Mouse (Mus musculus) heart, adult 10 weeks (tissue): ENCODE measurements around the gene Srsf7. TPM values are rescaled to one million over a fixed set of nuclear protein-coding genes. Genes with fewer than 3 reads are reported as not detected.

ENCODE experiments used
- polyA plus RNA-seq: library from polyadenylated mRNA; stranded (reverse); fragments of 350-450 nt; fragmentation: Illumina TruSeq; extraction: RNeasy Lipid Tissue Mini Kit (QIAGEN cat#74804); gene quantifications from one replicate; pipeline ENCODE4 v1.2.3, GENCODE M21; 2014; ENCODE audit warnings: low read depth, low replicate concordance

The Srsf7 gene
- 73.3 TPM for polyA plus RNA-seq

DNA sequence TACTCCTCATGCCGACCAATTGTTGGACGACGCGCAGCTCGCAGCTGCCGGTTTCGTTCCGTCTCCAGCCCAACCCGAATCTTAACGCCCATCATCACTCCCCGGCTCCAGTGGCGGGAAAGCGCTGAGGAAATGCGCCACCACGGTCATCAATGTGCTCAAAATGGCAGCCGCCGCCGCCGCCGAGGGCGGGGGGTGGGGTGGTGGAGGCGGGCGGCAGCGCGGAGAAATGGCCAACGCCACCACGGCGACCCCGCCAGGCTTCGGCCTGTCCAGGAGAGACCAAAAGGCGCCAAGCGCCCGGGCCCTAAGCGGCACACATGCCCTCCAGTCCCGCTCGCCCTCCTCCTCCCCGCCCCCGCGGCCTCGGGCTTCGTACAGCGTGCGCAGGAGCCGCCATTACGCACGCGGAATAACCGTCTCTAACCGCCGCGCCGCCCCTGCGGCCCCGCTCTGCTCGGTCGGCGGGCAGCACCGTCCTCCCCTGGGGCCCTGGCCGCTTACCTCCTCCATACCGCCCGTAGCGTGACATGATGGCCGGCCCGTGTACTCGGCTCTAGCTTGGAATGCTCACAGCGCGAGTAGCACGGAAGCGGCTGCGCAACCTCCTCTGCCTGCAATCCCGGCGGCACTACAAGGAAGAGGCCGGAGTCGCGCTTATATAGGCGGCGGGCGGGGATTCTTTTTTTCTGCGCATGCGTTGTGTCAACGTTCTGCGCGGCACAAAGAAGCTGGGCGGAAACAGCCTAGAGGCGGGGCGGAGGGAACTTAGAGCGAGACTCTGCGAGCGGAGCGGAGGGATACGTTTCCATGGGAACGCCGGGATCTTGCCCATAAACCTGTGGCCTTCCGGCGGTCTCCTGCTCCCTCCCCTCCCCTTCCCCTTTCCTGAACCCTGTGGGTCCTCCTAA lies at the start of gene Srsf7, which contains the start of gene Ttc39d:
Srsf7 (minus strand) TSS at position 637 of the 911 bp plus-strand sequence.
Ttc39d (plus strand) TSS at position 790 of the 911 bp plus-strand sequence.

DNA sequence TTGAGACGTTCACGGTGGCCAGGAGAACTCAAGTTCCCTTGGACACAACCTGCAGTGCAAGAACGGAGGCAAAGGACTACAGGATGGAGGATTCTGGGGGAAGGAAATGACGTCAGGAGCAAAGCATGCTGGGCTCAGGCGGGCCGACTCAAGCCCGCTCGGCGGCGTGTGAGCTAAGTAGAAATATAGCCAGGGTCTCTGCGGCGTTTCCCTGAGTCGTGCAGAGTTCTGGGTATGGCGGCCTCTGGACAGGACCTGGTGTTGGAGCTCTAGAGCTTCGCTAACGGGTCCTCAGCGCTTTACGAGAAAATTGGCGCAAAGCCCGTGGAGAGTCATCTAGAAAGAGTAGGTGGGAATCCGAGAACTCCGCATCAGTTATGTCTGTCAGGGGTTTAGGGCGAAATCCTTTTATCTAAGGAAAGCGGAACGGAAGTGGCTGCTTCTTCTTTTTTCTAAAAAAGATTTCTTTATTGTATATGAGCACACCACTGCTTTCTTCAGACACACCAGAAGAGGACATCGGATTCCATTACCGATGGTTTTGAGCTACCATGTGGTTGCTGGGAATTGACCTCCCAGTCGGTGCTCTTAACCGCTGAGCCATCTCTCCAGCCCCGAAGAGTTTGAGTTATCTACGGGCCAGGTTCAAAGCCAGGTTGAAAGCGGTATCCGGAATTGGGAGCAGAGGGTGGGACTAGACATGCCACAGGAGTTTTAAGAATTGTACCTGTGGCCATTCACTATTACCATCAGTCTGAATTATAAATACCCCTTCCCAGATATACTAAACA lies 17.4 kb upstream of the Srsf7 start, which contains the start of gene Gemin6:
Gemin6 (plus strand) TSS at position 116 of the 791 bp plus-strand sequence.

Other genes starting within 250 kb of the Srsf7 start
- 20.2 TPM for gene Hnrnpll, start 145.0 kb downstream of the Srsf7 start, polyA plus RNA-seq
- 28.0 TPM for gene Galm, start 79.8 kb downstream of the Srsf7 start, polyA plus RNA-seq
- gene Ttc39d, start 153 bp upstream of the Srsf7 start, polyA plus RNA-seq = 0.18 TPM
- gene Gemin6, start 17.1 kb upstream of the Srsf7 start, polyA plus RNA-seq = 8.1 TPM
- 18.8 TPM for gene Morn2, start 82.9 kb upstream of the Srsf7 start, polyA plus RNA-seq
- gene Dhx57, start 83.2 kb upstream of the Srsf7 start, polyA plus RNA-seq = 7.0 TPM
- gene Arhgef33, start 100.1 kb upstream of the Srsf7 start, polyA plus RNA-seq = not detected
- gene Gm10190, start 166.2 kb upstream of the Srsf7 start, polyA plus RNA-seq = not detected